Mouse (Mus musculus): Measurements from ENCODE around the gene Pcbp4.

- TF ChIP-seq CTCF (conservative IDR thresholded peaks at IDR 0.05; ENCODE audit: insufficient read depth, insufficient read length, low read depth, low read length), result no peak
- TF ChIP-seq POLR2A (IDR thresholded peaks at IDR 0.05; ENCODE audit: low read depth, low read length), result no peak
Observed at GRCm38 (mm10) chr9:106421033-106421864, 31.8 kb upstream of the Pcbp4 start.
